Mouse (Mus musculus): ENCODE data around the gene Becn1. TPM values are rescaled to one million over a fixed set of nuclear protein-coding genes. Genes with fewer than 3 reads are reported as not detected.

Becn1 gene
- polyA plus RNA-seq (2012; rRNA removed), result 115 and 433 TPM in 2 replicates

GRCm38 (mm10) chr11:101302004-101302798 is at the start of gene Becn1:
Gene Becn1 (minus strand): TSS chr11:101302286.

GRCm38 (mm10) chr11:101330371-101330924 is 28.4 kb upstream of the Becn1 start, which contains the start of gene Aoc3:
Gene Aoc3 (plus strand): TSS chr11:101330605.

GRCm38 (mm10) chr11:101324763-101325162 is 22.7 kb upstream of the Becn1 start, which contains the start of gene Aoc2:
Gene Aoc2 (plus strand): TSS chr11:101325063.

GRCm38 (mm10) chr11:101315665-101316500 is 13.8 kb upstream of the Becn1 start, which contains the start of gene Psme3:
Gene Psme3 (plus strand): TSS chr11:101316213.

GRCm38 (mm10) chr11:101278223-101279192 is 23.6 kb downstream of the Becn1 start, which contains the start of the genes Cntd1 and Coa3:
Gene Cntd1 (plus strand): TSS chr11:101279012.
Gene Coa3 (minus strand): TSS chr11:101279114.

GRCm38 (mm10) chr11:101259948-101260825 is 41.9 kb downstream of the Becn1 start, which contains the start of gene Wnk4:
Gene Wnk4 (plus strand): TSS chr11:101260567.

GRCm38 (mm10) chr11:101253613-101254389 is 48.3 kb downstream of the Becn1 start, which contains the start of gene Vps25:
Gene Vps25 (plus strand): TSS chr11:101253707.

GRCm38 (mm10) chr11:101245855-101246701 is 56.0 kb downstream of the Becn1 start, which contains the start of gene Ramp2:
Gene Ramp2 (plus strand): TSS chr11:101246028.

Other genes with a start within 250 kb of the Becn1 start
- gene Naglu, start 232.3 kb downstream of the Becn1 start, polyA plus RNA-seq (2012; rRNA removed), result 6.2 and 7.2 TPM in 2 replicates
- 0.30 and 0.55 TPM in 2 replicates for gene Hsd17b1, start 223.9 kb downstream of the Becn1 start, polyA plus RNA-seq (2012; rRNA removed)
- 46.4 and 49.7 TPM in 2 replicates for gene Coasy, start 219.7 kb downstream of the Becn1 start, polyA plus RNA-seq (2012; rRNA removed)
- gene Mlx, start 215.0 kb downstream of the Becn1 start, polyA plus RNA-seq (2012; rRNA removed), result 24.2 and 37.5 TPM in 2 replicates
- gene Psmc3ip, start 206.8 kb downstream of the Becn1 start, polyA plus RNA-seq (2012; rRNA removed), result 50.1 and 54.5 TPM in 2 replicates
- gene Retreg3, start 182.4 kb downstream of the Becn1 start, polyA plus RNA-seq (2012; rRNA removed), result 39.1 and 53.7 TPM in 2 replicates
- gene Tubg1, start 182.3 kb downstream of the Becn1 start, polyA plus RNA-seq (2012; rRNA removed), result 23.1 and 35.8 TPM in 2 replicates
- gene Tubg2, start 146.4 kb downstream of the Becn1 start, polyA plus RNA-seq (2012; rRNA removed), result 2.4 and 4.7 TPM in 2 replicates
- gene Cntnap1, start 131.8 kb downstream of the Becn1 start, polyA plus RNA-seq (2012; rRNA removed), result 0.77 and 1.3 TPM in 2 replicates
- gene Plekhh3, start 130.9 kb downstream of the Becn1 start, polyA plus RNA-seq (2012; rRNA removed), result 8.0 and 10.1 TPM in 2 replicates
- gene Ccr10, start 126.8 kb downstream of the Becn1 start, polyA plus RNA-seq (2012; rRNA removed), result not detected in 2 replicates
- 11.1 and 20.0 TPM in 2 replicates for gene Ezh1, start 75.8 kb downstream of the Becn1 start, polyA plus RNA-seq (2012; rRNA removed)
- 41.2 and 53.6 TPM in 2 replicates for gene Ramp2, start 56.3 kb downstream of the Becn1 start, polyA plus RNA-seq (2012; rRNA removed)
- 46.6 and 64.9 TPM in 2 replicates for gene Vps25, start 48.6 kb downstream of the Becn1 start, polyA plus RNA-seq (2012; rRNA removed)
- gene Wnk4, start 41.7 kb downstream of the Becn1 start, polyA plus RNA-seq (2012; rRNA removed), result 7.6 and 8.6 TPM in 2 replicates
- 1.1 and 1.8 TPM in 2 replicates for gene Cntd1, start 23.3 kb downstream of the Becn1 start, polyA plus RNA-seq (2012; rRNA removed)
- gene Coa3, start 23.2 kb downstream of the Becn1 start, polyA plus RNA-seq (2012; rRNA removed), result 93.9 and 163 TPM in 2 replicates
- 101 and 138 TPM in 2 replicates for gene Psme3, start 13.9 kb upstream of the Becn1 start, polyA plus RNA-seq (2012; rRNA removed)
- 8.2 and 8.5 TPM in 2 replicates for gene Aoc2, start 22.8 kb upstream of the Becn1 start, polyA plus RNA-seq (2012; rRNA removed)
- gene Aoc3, start 28.3 kb upstream of the Becn1 start, polyA plus RNA-seq (2012; rRNA removed), result 0.22 and 0.24 TPM in 2 replicates
- gene G6pc, start 65.3 kb upstream of the Becn1 start, polyA plus RNA-seq (2012; rRNA removed), result not detected in 2 replicates
- 59.2 and 85.3 TPM in 2 replicates for gene Aarsd1, start 115.3 kb upstream of the Becn1 start, polyA plus RNA-seq (2012; rRNA removed)
- 3.7 and 5.7 TPM in 2 replicates for gene Gm27029, start 122.5 kb upstream of the Becn1 start, polyA plus RNA-seq (2012; rRNA removed)
- 18.1 and 22.8 TPM in 2 replicates for gene Rundc1, start 122.8 kb upstream of the Becn1 start, polyA plus RNA-seq (2012; rRNA removed)
- 6.3 and 9.9 TPM in 2 replicates for gene Ptges3l, start 123.0 kb upstream of the Becn1 start, polyA plus RNA-seq (2012; rRNA removed)
- gene Rpl27, start 140.0 kb upstream of the Becn1 start, polyA plus RNA-seq (2012; rRNA removed), result 657 and 1,364 TPM in 2 replicates
- 4.4 and 4.6 TPM in 2 replicates for gene Ifi35, start 146.1 kb upstream of the Becn1 start, polyA plus RNA-seq (2012; rRNA removed)
- 95.7 and 130 TPM in 2 replicates for gene Rnd2, start 162.7 kb upstream of the Becn1 start, polyA plus RNA-seq (2012; rRNA removed)
- gene Vat1, start 163.9 kb upstream of the Becn1 start, polyA plus RNA-seq (2012; rRNA removed), result 63.1 and 63.6 TPM in 2 replicates
- 17.4 and 18.9 TPM in 2 replicates for gene Brca1, start 249.7 kb upstream of the Becn1 start, polyA plus RNA-seq (2012; rRNA removed)
- gene Nbr1, start 249.9 kb upstream of the Becn1 start, polyA plus RNA-seq (2012; rRNA removed), result 82.2 and 99.2 TPM in 2 replicates

Measured in central nervous system, embryonic 11.5 days (tissue).